Mouse (Mus musculus) C2C12 (cell line): ENCODE measurements around the gene Gdf9. TPM values are rescaled to one million over a fixed set of nuclear protein-coding genes. Genes with fewer than 3 reads are reported as not detected.
A peak's percentile ranks its signal among the peaks of the same experiment; 100 is the strongest.

Experiments used
- H3K27me3 ChIP-seq: one replicate; pipeline ENCODE4 v1.6.1; 2011; ENCODE audit not compliant: control insufficient read depth, insufficient read depth, insufficient read length
- H3K36me3 ChIP-seq: one replicate; pipeline ENCODE4 v1.6.1; 2011; ENCODE audit not compliant: control insufficient read depth, insufficient read depth
- H3K4me3 ChIP-seq: one replicate; pipeline ENCODE4 v1.5.1; 2011; ENCODE audit warnings: mild to moderate bottlenecking, control low read depth; ENCODE audit not compliant: poor library complexity, insufficient read depth, severe bottlenecking
- H3K79me2 ChIP-seq: one replicate; pipeline ENCODE4 v1.6.1; 2011; ENCODE audit not compliant: control insufficient read depth, insufficient read depth
- H3K79me3 ChIP-seq: one replicate; pipeline ENCODE4 v1.6.1; 2011; ENCODE audit warnings: low read depth, control low read depth
- H3ac ChIP-seq: one replicate; pipeline ENCODE3; 2011; ENCODE audit warnings: low read depth; ENCODE audit not compliant: control insufficient read depth, insufficient read length
- CEBPB ChIP-seq: IDR thresholded peaks from one replicate; pipeline ENCODE4 v1.6.1; 2011; ENCODE audit warnings: low read depth, mild to moderate bottlenecking, control low read depth, moderate library complexity
- CTCF ChIP-seq: IDR thresholded peaks from one replicate; pipeline ENCODE4 v1.5.1; 2011; ENCODE audit not compliant: control insufficient read depth, insufficient read depth, insufficient read length
- FOSL1 ChIP-seq: IDR thresholded peaks from one replicate; pipeline ENCODE4 v1.8.0; 2011; ENCODE audit warnings: mild to moderate bottlenecking, low read length; ENCODE audit not compliant: poor library complexity, insufficient read depth, severe bottlenecking
- MAX ChIP-seq: IDR thresholded peaks from one replicate; pipeline ENCODE4 v1.6.1; 2011; ENCODE audit warnings: mild to moderate bottlenecking, control low read depth
- MYOD1 ChIP-seq: IDR thresholded peaks from one replicate; pipeline ENCODE4 v1.6.1; 2011; ENCODE audit warnings: low read depth; ENCODE audit not compliant: control insufficient read depth, insufficient read length
- MYOG ChIP-seq: IDR thresholded peaks from one replicate; pipeline ENCODE4 v1.6.1; 2011; ENCODE audit not compliant: control insufficient read depth, insufficient read length; ENCODE audit errors: extremely low read depth
- USF1 ChIP-seq: IDR thresholded peaks from one replicate; pipeline ENCODE4 v1.6.1; 2011; ENCODE audit warnings: low read depth, mild to moderate bottlenecking, control low read depth, moderate library complexity
- long read RNA-seq, 2 experiments: library from polyadenylated mRNA; unstranded; transcript quantifications; one replicate each; pipeline ENCODE4 v2.0.0; 2019 to 2020
- polyA plus RNA-seq: library from polyadenylated mRNA; unstranded; fragments of >200 nt; fragmentation: generic; extraction: Trizol; gene quantifications from one replicate; pipeline ENCODE4 v1.2.1, GENCODE M21; 2012; ENCODE audit warnings: missing spikeins

The Gdf9 gene
- polyA plus RNA-seq = 0.70 TPM
- long read RNA-seq, experiment 1 = 0 reads
- long read RNA-seq, experiment 2 = 0 reads

DNA sequence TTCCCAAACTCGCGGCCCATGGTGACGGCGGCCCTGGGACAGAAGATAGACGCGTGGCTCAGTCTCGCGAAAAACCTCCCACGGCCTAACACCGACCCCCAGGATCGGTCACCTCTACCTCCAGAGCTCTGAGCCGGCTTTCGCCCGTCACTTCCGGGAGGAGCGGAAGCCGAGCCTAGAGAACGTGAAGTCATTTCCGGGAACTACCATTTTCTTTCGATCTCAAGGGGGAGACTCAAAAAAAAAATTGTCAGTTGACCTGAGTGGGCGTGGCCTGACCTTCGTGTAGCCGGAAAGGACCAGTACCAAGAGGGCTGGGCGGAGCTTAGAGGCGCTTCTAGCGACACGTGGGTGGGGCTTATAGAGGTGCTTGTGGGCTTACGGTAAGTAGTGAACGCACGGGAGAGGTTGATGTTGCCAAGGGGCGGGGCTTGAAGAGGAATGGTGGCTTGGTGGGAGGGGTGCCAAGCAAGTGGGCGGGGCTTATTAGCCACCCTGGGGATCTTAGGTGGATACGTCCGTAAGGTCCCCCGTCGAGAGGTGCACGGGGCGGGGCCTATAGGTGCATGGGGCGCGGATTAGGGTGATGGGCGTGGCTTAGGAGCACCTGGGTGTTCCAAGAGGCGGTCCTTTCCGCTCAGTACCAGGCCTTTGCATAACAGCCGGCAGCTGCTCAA, at the start of gene Gdf9, which contains the start of gene Uqcrq:
TSS of gene Gdf9 (plus strand) at position 354 of the 677 bp plus-strand sequence.
TSS of gene Uqcrq (minus strand) at position 162 of the 677 bp plus-strand sequence.
- H3K27me3 ChIP-seq = peaks cover 5% of the 10 kb centered on the region

DNA sequence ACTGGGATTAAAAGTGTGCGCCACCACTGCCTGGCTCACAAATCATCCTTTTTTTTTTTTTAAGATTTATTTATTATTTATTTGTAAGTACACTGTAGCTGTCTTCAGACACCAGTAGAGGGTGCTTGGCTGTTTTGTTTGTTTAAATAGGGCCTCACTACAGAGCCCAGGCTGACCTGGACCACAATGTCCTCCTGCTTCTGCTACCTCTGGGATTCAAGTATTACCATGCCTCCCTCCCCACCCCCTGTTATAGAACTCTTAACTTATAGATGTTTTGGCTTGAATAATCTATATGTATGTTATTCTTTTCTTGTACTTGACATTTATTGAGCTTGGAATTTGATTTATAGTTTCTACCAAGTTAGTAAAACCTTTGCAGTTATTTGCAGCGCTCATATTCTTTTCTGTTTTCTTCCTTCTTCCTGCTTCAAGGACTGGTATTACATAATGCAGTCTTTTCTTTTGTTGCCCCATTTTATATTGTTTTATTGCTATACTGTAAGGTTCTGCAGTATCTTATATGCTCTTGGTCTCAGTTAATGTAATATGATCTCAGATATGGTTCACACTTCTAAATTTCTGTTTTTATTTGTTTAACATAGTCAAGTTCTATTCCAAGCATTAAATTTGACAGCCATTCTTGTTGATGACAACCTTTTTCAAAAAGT, 46.9 kb upstream of the Gdf9 start:
- H3K4me3 ChIP-seq = no peak overlapping the region
- H3K79me2 ChIP-seq = peaks cover 27% of the 10 kb centered on the region
- H3ac ChIP-seq = no peak overlapping the region
- peaks cover 5% of the 10 kb centered on the region for H3K79me3 ChIP-seq
- H3K27me3 ChIP-seq = no peaks in the 10 kb centered on the region
- TF ChIP-seq MYOD1 = no peak
- TF ChIP-seq CTCF = no peak
- TF ChIP-seq MYOG = no peak
- TF ChIP-seq FOSL1 = no peak
- no peak for TF ChIP-seq MAX
- TF ChIP-seq CEBPB = no peak
- H3K36me3 ChIP-seq = peaks cover 42% of the 10 kb centered on the region

More for the DNA sequence above, at the start of gene Gdf9, which contains the start of gene Uqcrq:
- peaks cover 26% of the 10 kb centered on the region for H3K79me2 ChIP-seq
- peak within 1 kb of the TSS; percentile 92 for H3K4me3 ChIP-seq
- peaks cover 24% of the 10 kb centered on the region for H3K36me3 ChIP-seq
- peak; percentile 62 for TF ChIP-seq USF1
- TF ChIP-seq FOSL1 = no peak
- no peak for TF ChIP-seq MYOD1
- TF ChIP-seq MAX = peak; percentile 19
- TF ChIP-seq MYOG = no peak
- peak within 1 kb of the TSS; percentile 99 for H3ac ChIP-seq
- peaks cover 15% of the 10 kb centered on the region for H3K79me3 ChIP-seq

DNA sequence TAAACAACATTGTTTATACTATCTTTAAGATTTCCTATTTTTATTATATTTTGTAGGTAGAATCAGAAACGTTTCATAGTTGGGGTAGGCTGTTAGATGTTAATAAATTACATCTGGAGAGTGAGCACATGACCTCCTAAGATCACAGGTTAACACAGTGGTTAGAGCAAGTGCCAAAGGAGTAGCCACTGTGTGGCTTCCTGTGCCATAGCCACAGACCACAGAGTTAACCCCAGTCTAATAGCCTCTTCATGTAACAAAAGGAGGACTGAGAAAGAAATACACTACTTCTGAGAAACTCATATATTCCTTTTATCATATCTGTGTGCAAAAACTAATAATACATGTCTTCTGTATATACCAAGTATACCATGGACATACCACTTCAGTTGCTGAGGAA, 37.0 kb upstream of the Gdf9 start:
- no peak for TF ChIP-seq FOSL1
- TF ChIP-seq CTCF = no peak
- TF ChIP-seq MYOG = no peak
- Histone ChIP-seq H3K4me3 (no peak overlapping the region), H3K36me3 (peaks cover 75% of the 10 kb centered on the region), H3K79me2 (no peaks in the 10 kb centered on the region), H3K27me3 (no peaks in the 10 kb centered on the region), H3ac (no peak overlapping the region), H3K79me3 (peaks cover 2% of the 10 kb centered on the region)

DNA sequence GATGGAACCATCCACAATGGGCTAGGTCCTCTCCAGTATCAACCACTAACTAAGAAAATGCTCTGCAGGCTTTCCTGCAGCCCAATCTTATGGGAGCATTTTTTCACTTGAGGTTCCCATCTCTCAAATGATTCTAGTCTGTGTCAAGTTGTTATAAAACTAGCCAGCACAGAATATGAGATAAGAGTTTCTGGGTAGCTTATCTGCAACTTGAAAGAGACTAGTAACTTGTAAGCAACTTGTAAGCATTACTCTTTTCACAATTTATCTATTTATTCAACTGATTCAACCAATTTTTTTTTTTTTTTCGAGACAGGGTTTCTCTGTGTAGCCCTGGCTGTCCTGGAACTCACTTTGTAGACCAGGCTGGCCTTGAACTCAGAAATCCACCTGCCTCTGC, 27.2 kb upstream of the Gdf9 start:
- Histone ChIP-seq H3K79me3 (no peaks in the 10 kb centered on the region), H3K36me3 (peaks cover 76% of the 10 kb centered on the region), H3K27me3 (no peaks in the 10 kb centered on the region), H3ac (no peak overlapping the region), H3K4me3 (no peak overlapping the region), H3K79me2 (no peaks in the 10 kb centered on the region)
- no peak for TF ChIP-seq CTCF
- no peak for TF ChIP-seq MAX
- TF ChIP-seq USF1 = no peak
- no peak for TF ChIP-seq CEBPB
- no peak for TF ChIP-seq MYOG
- TF ChIP-seq FOSL1 = no peak
- no peak for TF ChIP-seq MYOD1

DNA sequence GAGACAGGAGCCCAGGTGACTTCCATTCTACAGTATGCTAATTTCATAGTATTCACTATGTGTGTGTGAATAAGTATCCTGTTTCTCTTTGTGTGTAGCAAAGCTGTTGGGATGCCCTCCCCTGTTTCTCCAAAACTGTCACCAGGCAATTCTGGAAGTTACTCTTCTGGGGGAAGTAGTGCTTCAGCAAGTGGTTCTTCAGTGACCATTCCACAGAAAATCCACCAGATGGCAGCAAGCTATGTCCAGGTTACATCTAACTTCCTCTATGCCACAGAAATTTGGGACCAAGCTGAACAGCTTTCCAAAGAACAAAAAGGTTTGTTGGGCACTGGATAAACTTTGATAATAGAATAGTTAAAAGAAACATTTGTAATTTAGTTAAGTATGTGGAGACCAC, 19.1 kb upstream of the Gdf9 start:
- no peaks in the 10 kb centered on the region for H3K27me3 ChIP-seq
- peaks cover 99% of the 10 kb centered on the region for H3K36me3 ChIP-seq
- no peak overlapping the region for H3ac ChIP-seq
- H3K4me3 ChIP-seq = no peak overlapping the region
- TF ChIP-seq CTCF (peak; percentile 12), MYOG (no peak)
- no peaks in the 10 kb centered on the region for H3K79me3 ChIP-seq
- no peaks in the 10 kb centered on the region for H3K79me2 ChIP-seq

GRCm38 (mm10) chr11:53413871-53414270, 17.0 kb upstream of the Gdf9 start:
- no peak overlapping the region for H3K4me3 ChIP-seq
- H3K79me3 ChIP-seq = no peaks in the 10 kb centered on the region
- no peaks in the 10 kb centered on the region for H3K79me2 ChIP-seq
- TF ChIP-seq USF1 (no peak), FOSL1 (no peak), MYOD1 (no peak), CTCF (no peak), MYOG (no peak), CEBPB (no peak), MAX (no peak)
- H3K36me3 ChIP-seq = peaks cover 99% of the 10 kb centered on the region
- H3K27me3 ChIP-seq = no peaks in the 10 kb centered on the region
- H3ac ChIP-seq = no peak overlapping the region
